Mouse (Mus musculus) kidney, adult 8-10 months (tissue): Measurements from ENCODE around the gene Zmynd10.

Source experiments
- DNase-seq, 2 experiments: peaks; one replicate each; pipeline ENCODE4 v3.0.0; 2022

Gene Zmynd10

GRCm38 (mm10) chr9:107580501-107581317 lies 33.6 kb downstream of the Zmynd10 start, which contains the start of gene Hyal3:
Gene Hyal3 (plus strand): TSS chr9:107580818.
- DNase-seq: peak; percentile 95 to 96

GRCm38 (mm10) chr9:107581584-107581983 lies 34.5 kb downstream of the Zmynd10 start:
- no peak for DNase-seq

GRCm38 (mm10) chr9:107582509-107583062 lies 35.5 kb downstream of the Zmynd10 start:
- DNase-seq: peak in 1 of 2 experiments; percentile 61

GRCm38 (mm10) chr9:107583174-107583573 lies 36.1 kb downstream of the Zmynd10 start:
- DNase-seq: no peak

GRCm38 (mm10) chr9:107586504-107586903 lies 39.4 kb downstream of the Zmynd10 start:
- no peak for DNase-seq

- DNase-seq: peak; percentile 99
These were observed 40.1 kb downstream of the Zmynd10 start, which contains the start of gene Ifrd2 for GRCm38 (mm10) chr9:107586974-107587832. Gene Ifrd2 (plus strand): TSS chr9:107587642.

- DNase-seq: peak; percentile 75 to 76
These were observed 40.9 kb downstream of the Zmynd10 start for GRCm38 (mm10) chr9:107587833-107588639.

GRCm38 (mm10) chr9:107590058-107590772 lies 43.1 kb downstream of the Zmynd10 start:
- peak; percentile 72 to 79 for DNase-seq

GRCm38 (mm10) chr9:107590773-107591060 lies 43.6 kb downstream of the Zmynd10 start:
- DNase-seq: peak; percentile 77 to 79

GRCm38 (mm10) chr9:107593101-107593976 lies 46.2 kb downstream of the Zmynd10 start:
- peak; percentile 89 for DNase-seq

- DNase-seq: no peak
These were observed 47.4 kb downstream of the Zmynd10 start for GRCm38 (mm10) chr9:107594281-107595062.

GRCm38 (mm10) chr9:107596619-107597569 lies 49.8 kb downstream of the Zmynd10 start:
- no peak for DNase-seq

GRCm38 (mm10) chr9:107598385-107598784 lies 51.3 kb downstream of the Zmynd10 start:
- peak; percentile 64 to 73 for DNase-seq

GRCm38 (mm10) chr9:107599433-107599832 lies 52.3 kb downstream of the Zmynd10 start:
- DNase-seq: no peak

GRCm38 (mm10) chr9:107599842-107600241 lies 52.7 kb downstream of the Zmynd10 start:
- peak in 1 of 2 experiments; percentile 65 for DNase-seq

- peak; percentile 59 to 71 for DNase-seq
These were observed 53.6 kb downstream of the Zmynd10 start for GRCm38 (mm10) chr9:107600745-107601144.
